Mouse (Mus musculus) megakaryocyte, adult 5-6 weeks (primary cell): Measurements from ENCODE around the gene Dennd4a. TPM values are rescaled to one million over a fixed set of nuclear protein-coding genes. Genes with fewer than 3 reads are reported as not detected.

Experiments used
- ATAC-seq: 2 replicates; pipeline ENCODE4 v1.8.0; 2016; ENCODE audit warnings: mild to moderate bottlenecking, inconsistent platforms; ENCODE audit not compliant: poor library complexity, severe bottlenecking
- total RNA-seq, 2 experiments: library from RNA; stranded (forward) in 1 of 2; stranded (reverse) in 1 of 2; fragments of 153-499, 151-499 nt in 1 of 2; fragments of 221-1000, 200-1000 nt in 1 of 2; gene quantifications; 2 replicates each; pipeline versions ENCODE4 v1.2.3 to v1.2.4; 2015 to 2017

Gene Dennd4a
- 48.2 and 50.2 TPM in 2 replicates for total RNA-seq (2015)
- total RNA-seq (2017) = 33.3 and 47.0 TPM in 2 replicates

- ATAC-seq = peak; percentile 93
These were observed at the start of gene Dennd4a for GRCm38 (mm10) chr9:64810822-64811537. Gene Dennd4a (plus strand): TSS chr9:64811340.

GRCm38 (mm10) chr9:64764824-64765223 lies 46.3 kb upstream of the Dennd4a start:
- ATAC-seq = no peak

- ATAC-seq = no peak
These were observed 45.0 kb upstream of the Dennd4a start for GRCm38 (mm10) chr9:64766136-64766535.

DNA sequence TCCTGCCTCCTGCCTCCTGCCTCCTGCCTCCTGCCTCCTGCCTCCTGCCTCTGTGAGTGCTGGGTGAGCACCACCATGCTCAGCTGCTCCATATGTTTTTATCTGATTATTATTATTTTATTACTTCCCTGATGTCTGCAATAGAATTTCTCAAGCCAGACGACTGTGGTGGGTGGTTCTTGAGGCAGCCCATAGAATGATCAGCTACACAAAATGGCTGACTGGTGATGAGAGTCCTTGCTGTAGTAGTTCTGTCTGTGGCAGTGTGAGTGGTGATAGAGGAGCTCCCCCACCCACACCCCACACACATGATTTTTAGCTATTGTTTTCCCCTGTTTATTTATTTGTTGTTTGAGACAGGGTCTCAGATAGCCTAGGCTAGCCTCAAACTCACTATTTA lies 43.3 kb upstream of the Dennd4a start:
- ATAC-seq = no peak

DNA sequence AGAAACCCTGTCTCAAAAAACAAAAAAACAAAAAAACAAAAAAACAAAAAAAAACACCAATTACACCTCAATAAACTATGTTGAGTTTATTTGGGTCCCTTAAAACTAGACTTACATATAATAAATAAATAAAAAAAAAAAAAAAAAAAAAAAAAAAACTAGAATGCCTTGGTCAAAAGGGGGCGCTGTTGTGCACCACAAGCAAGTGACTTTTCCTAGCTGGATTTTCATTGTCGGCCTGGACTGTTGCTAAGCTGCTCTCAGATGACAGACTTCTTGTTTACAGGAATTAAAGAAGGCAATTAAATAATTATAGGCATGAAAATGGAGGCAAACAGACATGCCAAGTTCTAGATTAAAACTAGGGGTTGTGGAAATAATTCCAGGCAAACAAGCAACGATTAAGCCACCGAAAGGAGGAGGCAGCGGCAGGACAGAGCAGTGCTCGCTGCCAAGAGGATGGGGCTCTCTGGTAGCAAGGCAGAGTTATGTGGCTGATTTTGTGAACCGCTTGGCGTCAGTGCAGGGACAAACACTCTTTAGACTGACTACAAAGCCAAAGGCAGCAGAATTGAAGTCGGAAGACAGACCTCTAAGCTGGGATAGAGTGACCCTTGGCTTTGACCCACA lies 42.0 kb upstream of the Dennd4a start:
- no peak for ATAC-seq

GRCm38 (mm10) chr9:64769911-64770310 lies 41.2 kb upstream of the Dennd4a start:
- ATAC-seq = no peak

DNA sequence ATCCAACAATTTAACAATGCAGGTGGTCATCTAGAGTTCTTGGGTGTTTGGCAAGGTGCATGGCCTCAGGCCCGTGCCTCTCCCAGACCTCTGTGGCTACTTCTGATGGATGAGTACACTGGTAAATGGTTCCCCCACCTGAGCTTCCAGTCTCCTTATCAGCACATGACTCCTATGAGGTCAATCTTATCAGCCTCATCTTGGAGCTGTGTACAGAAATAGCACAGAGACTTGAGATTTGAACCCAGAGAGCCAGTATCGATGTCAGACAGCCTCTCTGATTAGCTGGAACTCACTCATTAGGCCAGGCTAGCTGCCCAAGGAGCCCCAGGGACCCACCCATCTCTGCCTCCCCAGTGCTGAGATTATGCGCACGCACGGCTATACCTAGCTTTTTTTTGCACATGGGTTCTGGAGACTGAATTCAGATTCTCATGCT lies 40.7 kb upstream of the Dennd4a start:
- ATAC-seq = no peak

DNA sequence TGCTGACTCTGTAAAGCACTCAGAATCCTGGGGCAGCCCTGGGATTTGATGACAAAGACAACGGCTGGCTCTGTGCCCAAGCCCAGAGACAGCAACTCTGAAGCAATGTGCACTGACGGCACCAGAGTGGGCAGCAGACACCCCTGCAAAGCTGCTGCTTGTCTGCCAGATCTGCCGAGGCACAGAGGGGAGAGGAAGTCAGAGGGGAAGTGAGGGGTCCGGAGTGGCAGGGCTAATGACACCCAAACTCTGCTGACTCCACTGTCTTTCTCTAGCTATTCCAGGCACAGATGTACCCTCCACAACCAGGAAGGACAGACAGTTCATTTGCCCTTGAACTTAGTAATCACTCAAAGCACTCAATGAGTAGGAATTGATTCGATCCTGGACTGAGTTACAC lies 39.9 kb upstream of the Dennd4a start:
- ATAC-seq = no peak

- ATAC-seq = no peak
These were observed 37.9 kb upstream of the Dennd4a start for GRCm38 (mm10) chr9:64773254-64773653.

GRCm38 (mm10) chr9:64773936-64774335 lies 37.2 kb upstream of the Dennd4a start:
- ATAC-seq = no peak

GRCm38 (mm10) chr9:64774411-64774811 lies 36.7 kb upstream of the Dennd4a start:
- no peak for ATAC-seq

DNA sequence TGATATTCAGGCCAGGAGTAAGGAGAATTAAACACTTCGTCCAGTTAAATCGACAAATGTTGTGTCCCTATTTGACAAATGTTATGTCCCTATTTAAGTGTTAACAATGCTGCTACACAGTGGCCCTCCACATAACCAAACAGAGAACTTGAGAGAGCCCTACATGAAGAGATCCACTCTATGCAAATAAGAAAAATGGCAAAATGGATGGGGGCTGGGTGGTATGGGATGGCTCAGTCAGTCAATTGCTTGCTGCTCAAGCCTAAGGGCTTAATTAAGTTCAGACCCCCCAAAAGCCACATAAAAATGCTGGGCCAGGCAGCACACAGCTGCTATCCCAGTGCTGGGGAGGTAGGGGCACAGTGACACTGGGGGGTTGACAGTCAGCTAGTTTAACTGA lies 36.3 kb upstream of the Dennd4a start:
- no peak for ATAC-seq

DNA sequence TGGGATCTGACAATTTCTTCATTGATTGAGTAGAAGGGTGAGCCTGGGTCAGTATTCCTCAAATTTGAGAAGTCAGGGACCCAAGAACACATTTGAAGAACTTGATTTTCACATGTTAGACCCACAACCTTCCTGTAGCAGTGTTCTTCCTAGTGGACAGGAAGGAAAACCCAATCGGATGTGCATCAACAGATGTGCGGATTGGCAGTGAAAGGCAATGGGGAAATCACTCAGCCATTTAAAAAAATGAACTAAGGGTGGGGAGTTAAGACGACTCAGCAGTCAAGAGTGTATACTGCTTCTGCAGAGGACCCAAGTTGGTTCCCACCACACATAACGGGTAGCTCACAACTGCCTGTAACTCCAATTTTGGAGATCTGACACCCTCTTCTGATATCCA lies 35.6 kb upstream of the Dennd4a start:
- ATAC-seq = no peak

DNA sequence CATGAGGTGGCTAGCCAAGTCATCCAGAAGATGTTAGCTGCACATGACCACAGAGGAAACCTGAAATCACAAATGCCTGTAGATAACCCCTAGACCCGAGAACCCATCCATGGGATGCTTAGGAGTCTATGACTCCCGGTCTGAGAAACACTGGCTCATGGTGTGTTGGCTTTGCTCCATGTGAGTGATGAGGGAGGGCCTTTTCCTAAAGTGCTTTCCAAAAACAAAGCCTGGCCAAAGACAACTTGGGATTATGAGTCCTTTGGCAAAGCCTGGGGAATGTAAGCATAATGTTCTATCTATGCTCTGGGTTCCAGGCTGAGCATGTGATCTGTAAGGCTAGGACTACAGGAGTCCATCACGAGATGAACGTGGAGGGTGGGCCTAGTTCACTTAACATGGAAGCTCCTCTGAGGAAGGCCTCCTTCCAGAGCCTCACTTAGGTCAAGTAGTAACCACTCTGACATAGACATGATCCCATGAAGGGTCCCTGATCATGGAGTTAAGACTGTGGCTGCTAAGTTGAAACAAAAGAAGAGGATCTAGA lies 33.6 kb upstream of the Dennd4a start:
- ATAC-seq = no peak

DNA sequence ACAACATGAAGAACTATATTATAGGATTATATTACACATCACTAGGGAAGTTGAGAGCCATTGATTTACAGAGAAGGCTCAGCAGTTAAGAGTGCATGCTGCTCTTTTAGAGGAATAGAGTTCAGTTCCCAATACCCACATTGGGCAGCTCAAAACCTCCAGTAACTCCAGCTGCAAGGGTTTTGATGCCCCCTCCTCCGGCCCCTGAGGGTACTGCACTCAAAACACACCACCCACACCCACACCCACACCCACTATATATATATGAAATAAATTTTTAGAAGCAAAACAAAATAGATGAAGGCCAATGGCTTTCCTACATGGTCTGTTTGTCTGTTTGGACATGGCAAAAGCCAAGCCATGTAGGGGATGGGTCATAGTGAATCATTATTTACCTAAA lies 33.0 kb upstream of the Dennd4a start:
- ATAC-seq = no peak

- ATAC-seq = peak; percentile 57; the same call in 1 of the 2 replicates
These were observed 31.5 kb upstream of the Dennd4a start for GRCm38 (mm10) chr9:64779628-64780027.

DNA sequence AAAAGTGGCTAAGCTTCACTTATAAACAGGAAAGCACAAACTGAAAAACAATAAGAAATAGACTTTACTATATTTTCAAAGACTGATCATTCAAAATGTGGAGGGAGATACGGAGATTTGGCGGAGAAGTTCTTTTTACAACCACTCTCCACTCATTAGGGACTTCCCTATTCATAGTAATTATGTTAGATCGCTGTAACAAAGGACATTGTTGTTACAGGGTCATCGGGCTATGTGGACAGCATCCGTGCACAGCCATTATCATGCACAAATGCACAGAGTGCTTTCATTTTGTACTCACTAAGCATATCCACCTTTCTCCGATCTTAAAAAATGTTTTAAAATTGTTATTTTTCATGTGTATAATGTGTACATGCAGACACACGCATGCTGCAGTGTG lies 27.6 kb upstream of the Dennd4a start:
- no peak for ATAC-seq

GRCm38 (mm10) chr9:64784841-64785240 lies 26.3 kb upstream of the Dennd4a start:
- ATAC-seq = peak; percentile 69

DNA sequence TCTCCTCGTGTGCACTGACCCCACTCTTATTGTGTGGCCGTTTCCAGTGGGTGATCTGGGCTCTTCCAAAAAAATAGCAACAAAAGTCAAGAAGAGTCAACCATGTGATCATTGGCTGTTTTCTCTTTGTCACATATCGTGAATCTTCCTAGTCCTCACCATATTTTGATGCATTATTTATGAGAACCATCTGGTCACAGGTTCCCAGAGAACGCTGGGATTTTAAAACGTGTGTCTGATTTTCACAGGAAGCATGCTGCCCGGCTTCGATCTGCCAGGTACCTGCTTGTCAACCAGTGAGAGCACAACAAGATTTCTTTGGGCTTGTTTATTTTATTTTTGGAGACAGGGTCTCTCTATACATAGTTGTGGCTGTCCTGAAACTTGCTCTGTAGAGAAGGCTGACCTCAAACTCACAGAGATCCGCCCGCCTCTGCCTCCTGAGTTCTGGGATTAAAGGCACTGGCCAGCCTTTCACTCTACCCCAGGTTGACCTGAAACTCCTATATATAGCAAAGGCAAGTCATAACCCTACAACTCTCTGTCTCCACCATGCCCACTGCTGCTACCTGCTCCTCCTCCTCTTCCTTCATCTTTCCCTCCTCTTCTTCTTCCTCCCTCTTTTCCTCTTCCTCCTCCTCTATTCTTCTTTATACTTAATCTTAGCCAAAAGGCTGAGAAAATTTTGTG lies 24.8 kb upstream of the Dennd4a start:
- ATAC-seq = no peak

DNA sequence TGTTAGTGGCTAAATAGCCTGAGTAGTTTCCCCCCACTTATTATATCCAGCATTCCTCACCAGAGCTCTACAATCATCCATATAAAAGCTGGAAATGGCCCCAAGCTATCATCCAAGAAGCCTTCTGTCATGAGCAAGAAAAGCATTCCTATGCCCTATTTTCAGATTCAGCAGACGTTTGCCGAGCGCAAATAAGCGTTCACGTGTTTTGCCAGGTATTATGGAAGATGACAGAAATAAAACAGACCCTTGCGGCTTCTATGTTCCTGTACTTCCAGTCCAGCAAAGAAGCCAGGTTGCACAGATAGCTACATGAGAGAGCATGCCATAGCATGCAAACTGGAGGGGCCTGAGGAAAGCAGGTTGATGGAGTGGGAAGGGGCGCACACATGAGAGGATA lies 23.1 kb upstream of the Dennd4a start:
- no peak for ATAC-seq

DNA sequence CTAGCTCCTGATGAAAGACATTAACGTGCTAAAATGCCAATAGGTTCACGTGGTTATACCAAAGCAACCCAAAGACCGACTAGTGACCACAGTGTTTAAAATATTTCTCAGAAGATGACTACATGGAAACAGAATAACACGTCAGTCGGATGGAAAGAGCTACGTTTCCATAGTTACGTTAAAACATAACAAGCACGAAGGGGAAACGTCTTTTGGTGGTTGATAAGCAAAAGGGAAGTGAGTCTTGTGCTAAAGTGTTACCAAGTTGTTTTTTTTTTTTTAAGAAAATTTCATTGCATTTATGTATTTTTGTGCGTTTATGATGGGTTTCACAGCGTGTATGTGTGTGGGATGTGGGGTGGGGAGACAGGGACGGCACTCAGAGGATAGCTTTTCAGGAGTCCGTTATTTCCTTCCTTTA lies 21.8 kb upstream of the Dennd4a start:
- peak; percentile 76 for ATAC-seq
